Comparison of ENCODE assay signal across 11 mouse cellular contexts in the genomic region with DNA sequence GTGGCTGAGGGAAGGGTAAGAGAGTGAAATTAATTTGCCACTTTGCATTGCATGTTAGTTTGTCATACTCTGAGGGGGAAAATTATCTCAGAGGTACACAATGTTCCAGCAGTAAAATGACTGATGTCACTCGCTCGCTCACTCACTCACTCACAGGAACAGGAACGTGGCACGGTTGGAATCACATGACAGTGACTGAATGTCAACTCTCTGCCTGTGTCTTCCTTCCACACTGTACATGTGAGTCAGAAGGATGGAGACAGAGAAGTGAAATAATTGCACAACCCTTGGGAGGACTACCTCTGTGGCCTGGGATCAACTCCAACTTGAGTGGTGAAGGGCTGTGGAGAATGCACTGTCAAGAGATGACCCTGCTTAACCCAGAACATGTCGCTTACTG. TPM values are rescaled to one million over a fixed set of nuclear protein-coding genes. Genes with fewer than 3 reads are reported as not detected.
DNase-seq lines count a peak whose midpoint lies in the region.
"Had no signal": no experiment of that assay in that cellular context is flagged by ENCODE, and none has a peak within 500 bp of the region (broad histone marks: within the 10 kb centered on the region; RNA-seq: fewer than 3 reads in every experiment).

No protein-coding gene starts in this region.

- intact Hi-C loops in left cerebral cortex, postnatal 4 days (cut with DNase I), result no loop called here

- peak; percentile 37 for DNase-seq in layer of hippocampus, adult 9-11 months
- DNase-seq in layer of hippocampus, postnatal 10 days (ENCODE audit: low spot score in 2 of 2), result no peak
- peak; percentile 40 for DNase-seq in Muller cell, postnatal 12 days (ENCODE audit: inconsistent ontology term)
- peak; percentile 27 for DNase-seq in adrenal gland, postnatal 25 days
- peak; percentile 23 to 57 for DNase-seq in monocyte, adult 2 months (ENCODE audit: low read depth in 1 of 2, low spot score in 2 of 2)
- DNase-seq in left cerebral cortex, postnatal 4 days, result no peak
- DNase-seq in right cerebral cortex, postnatal 4 days, result no peak
- DNase-seq: lung, postnatal 14 days; thymus, adult 2 months had no signal

RNA-seq across cellular contexts. Expression of a gene that starts 6.3 kb away (rescaled TPM):
- not detected for total RNA-seq in layer of hippocampus, postnatal 10 days (2021)
- 0.33 TPM in 1 of 2 replicates, not detected in the other for total RNA-seq in adrenal gland, postnatal 25 days (2021)
- total RNA-seq in left cerebral cortex, postnatal 4 days (2021), result under 1 TPM in 1 of 2 experiments, not detected in 1; 0.20 TPM
- total RNA-seq: ES-E14 had no signal

RNA-seq across cellular contexts. Expression of a gene that starts 28.0 kb away (rescaled TPM):
- under 1 TPM; 0.83 to 0.94 TPM for total RNA-seq in layer of hippocampus, postnatal 10 days (2021)
- total RNA-seq in adrenal gland, postnatal 25 days (2021), result 0.82 TPM in 1 of 2 replicates, not detected in the other
- total RNA-seq in left cerebral cortex, postnatal 4 days (2021), result under 1 TPM in 1 of 2 experiments, not detected in 1; 0.48 TPM
- total RNA-seq: neutrophil, adult 5-6 weeks had no signal

RNA-seq across cellular contexts. Expression of a gene that starts 42.0 kb away (rescaled TPM):
- not detected for total RNA-seq in layer of hippocampus, postnatal 10 days (2021)
- 0.33 TPM in 1 of 2 replicates, not detected in the other for total RNA-seq in adrenal gland, postnatal 25 days (2021)
- total RNA-seq in left cerebral cortex, postnatal 4 days (2021), result not detected
- total RNA-seq: ES-E14; neutrophil, adult 5-6 weeks had no signal

Comparison
In these comparisons a context has a peak if more than half of its experiments do, and no peak if none do; other contexts are left out.
1. DNase-seq: peak in layer of hippocampus, adult 9-11 months (single experiment), Muller cell, postnatal 12 days (single experiment), adrenal gland, postnatal 25 days (single experiment) and monocyte, adult 2 months (2 of 2); none in layer of hippocampus, postnatal 10 days (0 of 2), left cerebral cortex, postnatal 4 days (single experiment) and right cerebral cortex, postnatal 4 days (single experiment).